Mouse (Mus musculus) G1E-ER4 (cell line): ENCODE results near the gene Gm21954. TPM values are rescaled to one million over a fixed set of nuclear protein-coding genes. Genes with fewer than 3 reads are reported as not detected.

Experiments
- GATA1 ChIP-seq: IDR thresholded peaks from one replicate; pipeline ENCODE4 v1.8.0; 2012; ENCODE audit warnings: low read length, inconsistent platforms
- polyA plus RNA-seq: library from polyadenylated mRNA; stranded (reverse); fragments of >175 nt; gene quantifications from 2 replicates; pipeline ENCODE4 v1.2.3, GENCODE M21; 2012

The Gm21954 gene
- not detected in 2 replicates for polyA plus RNA-seq

GRCm38 (mm10) chr3:55472110-55472509 is at the start of gene Gm21954:
Gm21954 (minus strand) TSS chr3:55472210.
- no peak for TF ChIP-seq GATA1

GRCm38 (mm10) chr3:55521776-55522175 is 49.8 kb upstream of the Gm21954 start:
- TF ChIP-seq GATA1 = no peak

- no peak for TF ChIP-seq GATA1
These were observed 48.5 kb upstream of the Gm21954 start for GRCm38 (mm10) chr3:55520240-55521180.

- TF ChIP-seq GATA1 = no peak
These were observed 45.5 kb upstream of the Gm21954 start for GRCm38 (mm10) chr3:55517454-55518014.

GRCm38 (mm10) chr3:55515966-55516365 is 44.0 kb upstream of the Gm21954 start:
- TF ChIP-seq GATA1 = no peak

GRCm38 (mm10) chr3:55511658-55512057 is 39.6 kb upstream of the Gm21954 start:
- no peak for TF ChIP-seq GATA1

- no peak for TF ChIP-seq GATA1
These were observed 38.2 kb upstream of the Gm21954 start for GRCm38 (mm10) chr3:55510198-55510597.

- no peak for TF ChIP-seq GATA1
These were observed 27.3 kb upstream of the Gm21954 start for GRCm38 (mm10) chr3:55499298-55499697.

- no peak for TF ChIP-seq GATA1
These were observed 24.5 kb upstream of the Gm21954 start for GRCm38 (mm10) chr3:55496462-55496941.

- TF ChIP-seq GATA1 = no peak
These were observed 23.9 kb upstream of the Gm21954 start for GRCm38 (mm10) chr3:55495866-55496265.

- no peak for TF ChIP-seq GATA1
These were observed 23.2 kb upstream of the Gm21954 start for GRCm38 (mm10) chr3:55495231-55495630.

- TF ChIP-seq GATA1 = no peak
These were observed 22.3 kb upstream of the Gm21954 start for GRCm38 (mm10) chr3:55494348-55494747.

- no peak for TF ChIP-seq GATA1
These were observed 20.0 kb upstream of the Gm21954 start for GRCm38 (mm10) chr3:55492021-55492420.

- no peak for TF ChIP-seq GATA1
These were observed 17.4 kb upstream of the Gm21954 start for GRCm38 (mm10) chr3:55489231-55489990.

- no peak for TF ChIP-seq GATA1
These were observed 11.3 kb upstream of the Gm21954 start for GRCm38 (mm10) chr3:55483328-55483727.

- no peak for TF ChIP-seq GATA1
These were observed 9.1 kb upstream of the Gm21954 start for GRCm38 (mm10) chr3:55481140-55481539.

- TF ChIP-seq GATA1 = no peak
These were observed 7.3 kb upstream of the Gm21954 start for GRCm38 (mm10) chr3:55479306-55479705.
